Mouse (Mus musculus) kidney, embryonic 16.5 days (tissue): ENCODE measurements around the gene Rasgrf1. TPM values are rescaled to one million over a fixed set of nuclear protein-coding genes. Genes with fewer than 3 reads are reported as not detected.

ENCODE experiments used
- ATAC-seq: fragments of 200-750 bp; cut with Nextera tagmentation; 2 replicates; pipeline ENCODE4 v1.8.0; 2017; ENCODE audit warnings: moderate TSS enrichment; ENCODE audit not compliant: low FRiP score, low TSS enrichment
- H3K27ac ChIP-seq: fragments of 300-500 bp; sonication (generic); 2 replicates; pipeline ENCODE4 v1.5.1; 2014; ENCODE audit warnings: low read length
- H3K27me3 ChIP-seq: fragments of 300-500 bp; sonication (generic); 2 replicates; pipeline ENCODE4 v1.6.1; 2014; ENCODE audit warnings: low read length, control low read depth, mixed read lengths; ENCODE audit not compliant: insufficient read depth
- H3K36me3 ChIP-seq: fragments of 300-500 bp; sonication (generic); 2 replicates; pipeline ENCODE4 v1.6.1; 2014; ENCODE audit warnings: low read length, control low read depth, mixed read lengths; ENCODE audit not compliant: insufficient read depth
- H3K4me1 ChIP-seq: fragments of 300-500 bp; sonication (generic); 2 replicates; pipeline ENCODE4 v1.6.1; 2014; ENCODE audit warnings: low read length, control low read depth, mixed read lengths; ENCODE audit not compliant: insufficient read depth
- H3K4me2 ChIP-seq: fragments of 300-500 bp; sonication (generic); replicated peaks from 2 replicates; pipeline ENCODE4 v1.6.1; 2014; ENCODE audit warnings: low read depth, low read length
- H3K4me3 ChIP-seq: fragments of 300-500 bp; sonication (generic); 2 replicates; pipeline ENCODE4 v1.5.1; 2014; ENCODE audit warnings: mild to moderate bottlenecking, low read length
- H3K9ac ChIP-seq: fragments of 300-500 bp; sonication (generic); replicated peaks from 2 replicates; pipeline ENCODE4 v1.6.1; 2014; ENCODE audit warnings: low read length
- H3K9me3 ChIP-seq: fragments of 300-500 bp; sonication (generic); 2 replicates; pipeline ENCODE4 v1.6.1; 2016; ENCODE audit warnings: low read length, control low read depth
- WGBS: fragments of 180-500 bp; shearing (Covaris S2); extraction: QIAGEN DNeasy Blood & Tissue Kit; methylation state at CpG from one replicate; pipeline ENCODE4 v1.1.7; 2014; 5-methylcytosine and 5-hydroxymethylcytosine counted together
- polyA plus RNA-seq: library from polyadenylated mRNA; unstranded; fragments of >200 nt; fragmentation: Nextera tagmentation; extraction: Ambion mirVana; gene quantifications from 2 replicates; pipeline ENCODE4 v1.2.1, GENCODE M21; 2015

Rasgrf1 gene
- polyA plus RNA-seq, 1 experiment from 2014 or later: 0.20 TPM

GRCm38 (mm10) chr9:89917431-89917830 is 7.7 kb downstream of the Rasgrf1 start:
- Histone ChIP-seq H3K4me1 (no peaks in the 10 kb centered on the region), H3K27me3 (peaks cover 27% of the 10 kb centered on the region), H3K9ac (no peak overlapping the region), H3K36me3 (no peaks in the 10 kb centered on the region), H3K27ac (no peak overlapping the region), H3K4me2 (no peak overlapping the region), H3K9me3 (no peaks in the 10 kb centered on the region), H3K4me3 (no peak overlapping the region)
- WGBS: 86% methylated on average over 1 of the region's 1 CpGs
- ATAC-seq: no peak

- H3K4me2 ChIP-seq: no peak overlapping the region
- no peak for ATAC-seq
- peaks cover 13% of the 10 kb centered on the region for H3K27me3 ChIP-seq
- 86% methylated on average over 5 of the region's 5 CpGs for WGBS
- no peaks in the 10 kb centered on the region for H3K4me1 ChIP-seq
- no peaks in the 10 kb centered on the region for H3K9me3 ChIP-seq
- no peak overlapping the region for H3K27ac ChIP-seq
- H3K4me3 ChIP-seq: no peak overlapping the region
- H3K9ac ChIP-seq: no peak overlapping the region
- H3K36me3 ChIP-seq: no peaks in the 10 kb centered on the region
These were observed 9.1 kb downstream of the Rasgrf1 start for GRCm38 (mm10) chr9:89918832-89919231.

GRCm38 (mm10) chr9:89921121-89921520 is 11.4 kb downstream of the Rasgrf1 start:
- Histone ChIP-seq H3K4me3 (no peak overlapping the region), H3K4me1 (no peaks in the 10 kb centered on the region), H3K36me3 (no peaks in the 10 kb centered on the region), H3K27me3 (no peaks in the 10 kb centered on the region), H3K4me2 (no peak overlapping the region), H3K9ac (no peak overlapping the region), H3K27ac (no peak overlapping the region), H3K9me3 (no peaks in the 10 kb centered on the region)
- 75% methylated on average over 9 of the region's 9 CpGs for WGBS
- no peak for ATAC-seq

GRCm38 (mm10) chr9:89922666-89923065 is 13.0 kb downstream of the Rasgrf1 start:
- H3K27ac ChIP-seq: no peak overlapping the region
- no peak overlapping the region for H3K4me3 ChIP-seq
- 96% methylated on average over 1 of the region's 1 CpGs for WGBS
- H3K9me3 ChIP-seq: no peaks in the 10 kb centered on the region
- no peak overlapping the region for H3K9ac ChIP-seq
- no peak for ATAC-seq
- H3K27me3 ChIP-seq: no peaks in the 10 kb centered on the region
- H3K4me1 ChIP-seq: no peaks in the 10 kb centered on the region
- H3K36me3 ChIP-seq: no peaks in the 10 kb centered on the region
- H3K4me2 ChIP-seq: no peak overlapping the region

GRCm38 (mm10) chr9:89924836-89925235 is 15.1 kb downstream of the Rasgrf1 start:
- Histone ChIP-seq H3K9ac (no peak overlapping the region), H3K4me2 (no peak overlapping the region), H3K4me3 (no peak overlapping the region), H3K36me3 (no peaks in the 10 kb centered on the region), H3K27me3 (no peaks in the 10 kb centered on the region), H3K27ac (no peak overlapping the region), H3K4me1 (no peaks in the 10 kb centered on the region), H3K9me3 (no peaks in the 10 kb centered on the region)
- no peak for ATAC-seq
- 90% methylated on average over 1 of the region's 1 CpGs for whole genome bisulfite sequencing

- no peaks in the 10 kb centered on the region for H3K4me1 ChIP-seq
- no peak overlapping the region for H3K4me3 ChIP-seq
- H3K9ac ChIP-seq: no peak overlapping the region
- H3K27me3 ChIP-seq: no peaks in the 10 kb centered on the region
- no peak overlapping the region for H3K4me2 ChIP-seq
- H3K36me3 ChIP-seq: no peaks in the 10 kb centered on the region
- H3K27ac ChIP-seq: no peak overlapping the region
- no peak for ATAC-seq
- H3K9me3 ChIP-seq: no peaks in the 10 kb centered on the region
These were observed 18.8 kb downstream of the Rasgrf1 start for GRCm38 (mm10) chr9:89928497-89928896.

- Histone ChIP-seq H3K27me3 (no peaks in the 10 kb centered on the region), H3K9ac (no peak overlapping the region), H3K4me2 (no peak overlapping the region), H3K27ac (no peak overlapping the region), H3K36me3 (no peaks in the 10 kb centered on the region), H3K9me3 (no peaks in the 10 kb centered on the region), H3K4me1 (no peaks in the 10 kb centered on the region), H3K4me3 (no peak overlapping the region)
- no peak for ATAC-seq
- WGBS: 67% methylated on average over 1 of the region's 1 CpGs
These were observed 30.7 kb downstream of the Rasgrf1 start for GRCm38 (mm10) chr9:89940428-89940827.

GRCm38 (mm10) chr9:89946830-89947229 is 37.1 kb downstream of the Rasgrf1 start:
- no peak overlapping the region for H3K9ac ChIP-seq
- H3K27ac ChIP-seq: no peak overlapping the region
- no peak for ATAC-seq
- WGBS: 88% methylated on average over 9 of the region's 9 CpGs
- no peak overlapping the region for H3K4me2 ChIP-seq
- H3K4me1 ChIP-seq: no peaks in the 10 kb centered on the region
- no peak overlapping the region for H3K4me3 ChIP-seq
- H3K36me3 ChIP-seq: no peaks in the 10 kb centered on the region
- no peaks in the 10 kb centered on the region for H3K27me3 ChIP-seq
- no peaks in the 10 kb centered on the region for H3K9me3 ChIP-seq

GRCm38 (mm10) chr9:89948602-89949001 is 38.9 kb downstream of the Rasgrf1 start:
- H3K9me3 ChIP-seq: no peaks in the 10 kb centered on the region
- no peak overlapping the region for H3K4me3 ChIP-seq
- WGBS: 73% methylated on average over 5 of the region's 5 CpGs
- no peaks in the 10 kb centered on the region for H3K4me1 ChIP-seq
- no peaks in the 10 kb centered on the region for H3K36me3 ChIP-seq
- no peak overlapping the region for H3K27ac ChIP-seq
- H3K4me2 ChIP-seq: no peak overlapping the region
- H3K27me3 ChIP-seq: no peaks in the 10 kb centered on the region
- no peak overlapping the region for H3K9ac ChIP-seq
- ATAC-seq: no peak

- no peak overlapping the region for H3K4me2 ChIP-seq
- H3K27me3 ChIP-seq: no peaks in the 10 kb centered on the region
- H3K9ac ChIP-seq: no peak overlapping the region
- no peak overlapping the region for H3K27ac ChIP-seq
- 92% methylated on average over 22 of the region's 22 CpGs for WGBS
- no peaks in the 10 kb centered on the region for H3K4me1 ChIP-seq
- ATAC-seq: no peak
- no peaks in the 10 kb centered on the region for H3K9me3 ChIP-seq
- H3K4me3 ChIP-seq: no peak overlapping the region
- H3K36me3 ChIP-seq: no peaks in the 10 kb centered on the region
These were observed 44.0 kb downstream of the Rasgrf1 start for GRCm38 (mm10) chr9:89953596-89954215.
